Mouse (Mus musculus) left cerebral cortex, adult 18-20 months (tissue): ENCODE measurements around the gene Rbfox3. TPM values are rescaled to one million over a fixed set of nuclear protein-coding genes. Genes with fewer than 3 reads are reported as not detected.

Experiments
- DNase-seq, 2 experiments: peaks; one replicate each; pipeline ENCODE4 v3.0.0; 2021 to 2022; ENCODE audit warnings: low spot score in 2 of 2, mixed read lengths in 1 of 2
- long read RNA-seq, 2 experiments: library from polyadenylated mRNA; stranded (forward); transcript quantifications; one replicate each; pipeline ENCODE4 v2.0.0; 2021
- total RNA-seq, 2 experiments: library from RNA; stranded (reverse); gene quantifications; 2 replicates each; pipeline ENCODE4 v1.2.3; 2021

Gene Rbfox3
- total RNA-seq, result 100 to 1,000 TPM; 301 to 331 TPM
- long read RNA-seq, experiment 1, transcript Rbfox3-206 (15 exons, 2,150 nt), result minor isoform, 6 of 528 reads
- long read RNA-seq, experiment 1, transcript Rbfox3-204 (15 exons, 1,542 nt), result major isoform, 183 of 528 reads
- long read RNA-seq, experiment 1, transcript Rbfox3-205 (14 exons, 3,084 nt), result minor isoform, 5 of 528 reads
- long read RNA-seq, experiment 1, partial matches to known transcripts, result 82 of 528 reads
- long read RNA-seq, experiment 1, other reads (novel, unspliced or antisense), result 249 of 528 reads
- long read RNA-seq, experiment 2, transcript Rbfox3-204 (15 exons, 1,542 nt), result major isoform, 111 of 295 reads
- long read RNA-seq, experiment 2, partial matches to known transcripts, result 54 of 295 reads
- long read RNA-seq, experiment 2, other reads (novel, unspliced or antisense), result 124 of 295 reads

DNA sequence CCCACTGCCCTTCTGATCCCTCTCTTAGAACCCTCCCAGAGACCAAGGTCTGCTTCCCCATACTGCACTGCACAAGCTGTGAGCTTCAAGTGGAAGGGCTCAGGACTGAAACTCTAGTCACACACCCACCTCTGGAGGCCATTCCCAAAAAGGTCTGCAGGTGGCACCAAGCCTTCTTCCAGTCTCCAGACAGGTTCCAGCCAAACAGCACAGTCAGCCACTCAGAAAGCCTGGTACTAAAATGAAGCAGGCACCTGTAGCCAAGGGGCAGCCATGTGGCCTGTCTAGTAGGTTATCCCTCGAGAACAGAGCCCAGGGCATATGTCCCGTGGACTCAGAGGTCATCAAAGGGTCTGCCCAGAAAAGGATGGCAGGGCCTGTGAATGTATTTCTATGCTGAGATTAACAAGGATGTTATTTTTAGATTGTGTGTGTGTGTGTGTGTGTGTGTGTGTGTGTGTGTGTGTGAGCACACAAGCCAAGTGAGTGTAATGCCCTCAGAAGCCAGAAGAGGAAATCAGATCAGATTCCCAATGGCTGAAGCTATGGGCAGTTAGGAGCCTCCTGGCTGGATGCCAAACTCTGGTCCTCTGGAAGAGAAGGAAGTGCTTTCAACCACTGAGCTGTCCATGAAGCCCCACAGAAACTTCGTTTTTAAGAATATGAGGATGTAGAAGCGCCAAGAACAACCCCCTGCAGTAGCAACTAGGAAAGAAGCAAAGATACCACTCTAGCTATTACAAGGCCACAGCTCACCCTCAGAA, at the start of gene Rbfox3:
Gene Rbfox3, minus strand, starts transcription at position 291 of the 764 bp plus-strand sequence.
- DNase-seq, result peak in 1 of 2 experiments; percentile 52

DNA sequence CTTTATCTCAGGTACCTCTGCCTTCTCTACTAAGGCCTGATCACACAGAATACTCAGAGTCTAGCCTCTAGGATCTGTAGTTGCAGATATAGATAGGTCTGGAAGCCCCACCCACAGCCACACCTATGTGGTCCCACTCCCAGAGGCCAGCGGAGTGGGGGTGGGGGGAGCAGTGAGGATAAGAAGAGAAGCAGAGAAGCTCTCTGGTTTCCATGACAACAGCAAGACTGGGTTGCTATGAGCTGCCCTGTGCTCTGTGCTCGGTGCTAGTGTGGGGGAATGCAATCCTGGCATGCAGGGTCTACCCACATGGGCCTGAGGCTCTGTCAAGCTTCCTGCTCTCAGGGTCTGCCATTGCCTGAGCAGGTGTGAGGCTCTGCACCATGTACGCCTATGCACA, 49.3 kb upstream of the Rbfox3 start:
- DNase-seq, result peak; percentile 21 to 44

DNA sequence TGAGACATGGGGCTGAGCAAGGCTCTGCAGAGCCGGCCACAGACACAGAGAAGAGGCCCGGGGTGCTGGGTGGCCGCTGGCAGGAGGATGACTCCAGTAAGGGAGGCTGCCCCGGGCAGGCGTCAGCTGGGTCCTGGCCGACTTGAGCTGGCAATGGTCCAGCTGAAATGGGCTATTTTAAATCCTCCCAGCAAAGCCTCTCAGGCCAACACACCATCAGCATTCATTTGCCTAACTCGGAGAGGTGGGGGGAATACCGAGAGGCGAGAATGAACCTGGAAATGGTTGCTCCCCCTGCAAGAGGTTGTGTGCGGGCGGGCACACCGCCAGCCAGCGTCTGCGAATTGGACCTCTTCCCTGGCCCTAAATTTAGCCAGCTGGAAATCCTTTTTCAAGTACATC, 45.7 kb upstream of the Rbfox3 start:
- DNase-seq, result peak; percentile 48 to 61

DNA sequence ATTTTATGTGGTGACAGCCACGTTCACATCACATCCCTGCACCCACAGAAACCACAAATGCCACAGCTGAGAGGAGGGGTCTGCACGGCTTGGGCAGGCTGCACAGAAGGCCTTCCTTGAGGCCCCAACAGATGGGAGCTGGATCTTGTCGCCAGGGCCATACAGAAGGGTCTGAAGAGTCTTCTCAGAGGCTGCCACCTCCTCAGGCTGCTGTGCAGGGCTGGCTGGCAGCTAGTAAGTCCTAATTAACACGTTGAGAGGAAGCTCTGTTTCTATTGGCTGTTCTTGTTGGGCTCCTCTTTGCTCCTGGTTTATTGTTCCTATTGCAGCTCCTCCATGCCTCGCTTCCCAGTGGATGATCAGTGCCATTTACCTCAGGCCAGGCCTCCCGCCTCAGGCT, 43.6 kb upstream of the Rbfox3 start:
- DNase-seq, result no peak

DNA sequence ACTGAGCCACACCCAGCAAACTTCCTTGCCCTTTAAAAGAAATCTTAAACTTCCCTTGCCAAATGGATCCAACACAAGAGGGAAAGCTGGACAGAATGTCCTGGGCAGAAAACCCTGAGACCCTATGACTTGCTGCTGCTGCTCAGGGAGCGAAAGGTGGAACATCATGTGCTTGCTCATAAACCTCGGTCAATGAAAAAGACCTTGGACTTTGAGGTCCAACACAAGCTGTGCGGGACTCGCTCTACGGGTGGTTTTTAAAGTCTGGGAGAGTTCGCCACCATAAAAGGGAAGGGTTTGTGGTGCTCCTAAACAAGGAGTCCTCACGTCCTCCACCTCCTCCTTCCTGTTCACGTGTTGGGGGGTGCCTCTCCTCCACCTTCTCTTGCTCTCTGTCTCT, 34.5 kb upstream of the Rbfox3 start:
- no peak for DNase-seq

DNA sequence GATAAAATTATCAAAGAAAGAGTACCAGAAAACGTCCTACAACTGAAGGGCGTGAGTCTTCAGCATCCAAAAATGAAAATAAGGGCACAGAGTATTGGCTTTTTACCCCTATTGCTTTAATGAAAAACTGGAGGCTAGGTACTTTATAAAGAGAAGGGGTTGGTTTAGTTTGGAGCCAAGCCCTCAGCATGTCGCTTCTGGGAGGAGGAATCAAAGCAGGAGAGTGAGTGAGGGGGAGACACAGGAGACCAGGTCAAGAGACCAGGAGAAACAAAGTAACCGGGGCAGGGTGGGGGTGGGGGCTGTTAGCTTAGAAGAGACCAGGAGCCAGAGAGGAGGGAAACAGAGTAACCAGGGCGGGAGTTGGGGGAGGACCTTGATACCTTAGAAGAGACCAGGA, 29.9 kb upstream of the Rbfox3 start:
- no peak for DNase-seq

DNA sequence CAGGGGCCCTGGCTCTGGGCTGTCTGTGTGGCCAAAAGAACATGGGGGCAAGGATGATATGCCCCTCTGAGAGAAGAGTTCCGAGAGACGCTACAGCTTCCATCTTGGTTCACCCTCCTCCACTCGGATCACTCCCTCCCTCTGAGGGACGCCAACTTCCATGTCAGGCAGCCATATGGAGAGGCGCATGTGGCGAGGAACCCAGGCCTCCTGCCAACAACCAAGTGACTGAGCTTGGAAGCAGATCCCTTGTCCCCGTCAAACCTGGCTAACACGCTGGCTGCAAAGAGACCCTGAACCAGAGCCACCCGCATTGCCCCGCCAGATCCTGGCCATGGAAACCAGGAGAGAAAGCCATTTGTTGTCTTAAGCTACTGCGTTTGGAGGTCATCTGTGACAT, 29.1 kb upstream of the Rbfox3 start:
- DNase-seq, result peak; percentile 72 to 83

DNA sequence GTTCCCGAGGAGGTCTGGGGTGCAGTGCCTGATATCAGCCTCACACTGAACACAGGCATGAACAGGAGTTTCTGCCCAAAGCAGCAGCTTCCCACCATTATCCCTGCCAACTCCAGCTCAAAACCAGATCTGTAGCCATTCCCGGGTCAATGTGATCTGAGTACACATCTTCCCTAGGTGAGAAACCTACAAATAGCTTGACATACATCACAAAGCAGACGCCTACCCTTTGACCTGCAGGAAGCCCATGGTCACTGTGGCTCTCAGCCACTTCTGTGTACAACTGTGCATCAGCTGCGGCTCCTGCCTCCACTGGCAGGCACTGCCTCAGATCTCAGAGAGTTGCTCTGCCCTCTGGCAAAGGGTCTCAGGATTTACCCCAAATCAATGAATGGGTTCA, 28.3 kb upstream of the Rbfox3 start:
- DNase-seq, result no peak

DNA sequence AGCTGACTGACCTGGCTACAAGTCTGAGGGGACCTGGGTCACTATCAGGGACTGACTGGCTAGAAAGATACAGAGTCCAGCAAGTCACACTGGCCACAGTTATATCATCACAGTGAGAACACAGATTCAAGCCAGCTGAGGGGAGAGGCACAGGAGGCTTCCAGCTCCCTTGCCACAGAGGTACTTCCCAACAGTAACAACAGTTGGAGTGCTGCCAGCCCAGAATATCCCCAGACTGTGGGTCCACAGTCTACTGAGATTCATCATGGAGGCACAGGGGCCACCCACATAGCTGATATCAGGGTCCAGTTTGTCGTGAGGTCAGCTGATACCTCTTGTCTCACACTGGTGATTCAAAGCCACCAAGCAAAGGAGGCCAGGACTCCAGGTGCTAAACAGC, 23.5 kb upstream of the Rbfox3 start:
- DNase-seq, result no peak

DNA sequence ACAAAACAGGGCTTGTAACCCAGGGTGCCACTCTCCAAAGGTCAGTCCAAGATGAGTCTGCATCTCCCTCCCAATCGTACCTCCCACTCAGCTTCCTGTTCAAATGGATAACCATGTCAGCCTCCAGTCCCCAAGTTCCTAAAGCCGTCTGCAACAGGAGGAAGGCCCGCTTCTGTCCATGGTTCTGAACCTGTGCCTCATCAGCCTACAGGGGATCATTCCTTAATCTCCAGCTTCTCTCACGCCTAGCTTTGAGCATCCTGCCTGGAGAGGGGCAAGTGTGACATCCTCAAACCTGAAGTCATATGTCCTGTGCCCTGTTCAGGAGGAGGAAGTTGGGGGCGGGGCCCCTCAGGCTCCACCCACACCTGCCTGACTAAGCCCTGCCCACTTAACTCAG, 15.7 kb upstream of the Rbfox3 start:
- no peak for DNase-seq

DNA sequence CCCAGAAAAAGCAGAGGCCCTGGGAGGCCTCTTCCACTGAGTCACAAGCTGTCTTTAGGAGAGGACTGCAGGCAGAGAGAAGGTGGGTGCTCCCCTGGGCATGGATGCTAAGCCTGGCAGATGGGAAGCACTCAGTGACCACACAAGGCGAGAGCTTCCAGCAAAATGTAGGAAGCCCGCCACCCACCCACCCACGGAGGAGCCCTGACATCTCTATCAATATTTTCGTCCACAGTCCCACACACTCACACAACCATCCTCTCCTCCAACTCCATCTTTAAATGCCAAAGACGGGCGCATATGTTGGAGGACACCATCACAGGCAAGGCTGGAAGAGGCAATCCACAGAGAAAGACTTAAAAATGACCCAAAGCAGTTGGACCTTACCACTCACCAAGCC, 10.5 kb upstream of the Rbfox3 start:
- peak in 1 of 2 experiments; percentile 31 for DNase-seq

DNA sequence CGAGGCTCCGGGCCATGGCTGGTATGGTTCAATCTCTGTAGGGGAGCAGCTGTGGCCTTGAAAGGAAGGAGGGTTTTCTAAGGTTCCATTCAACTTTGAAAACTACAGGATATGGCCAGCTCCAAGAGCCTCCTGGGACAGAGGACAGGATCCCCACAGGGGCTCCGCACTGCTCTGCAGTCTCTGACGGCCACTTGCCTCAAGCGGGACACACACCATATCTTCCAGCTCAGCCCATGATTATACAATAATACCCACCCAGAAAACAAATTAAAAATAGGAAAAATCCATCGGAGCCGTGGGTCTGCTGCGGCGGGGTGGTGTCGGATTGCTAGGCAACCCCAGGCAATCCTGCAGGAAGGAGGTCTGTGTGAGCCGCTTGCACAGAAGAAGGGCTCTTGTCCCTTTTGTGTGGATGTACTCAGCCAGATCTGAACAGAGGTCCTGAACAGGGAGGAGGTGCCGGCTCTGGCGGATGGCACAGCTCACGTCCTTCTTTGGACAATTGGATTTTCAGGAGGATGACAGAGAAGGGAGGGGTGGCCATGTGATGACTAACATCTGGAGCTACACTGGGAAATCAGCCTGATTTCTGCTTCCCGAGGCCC, 5.1 kb upstream of the Rbfox3 start:
- DNase-seq, result no peak

DNA sequence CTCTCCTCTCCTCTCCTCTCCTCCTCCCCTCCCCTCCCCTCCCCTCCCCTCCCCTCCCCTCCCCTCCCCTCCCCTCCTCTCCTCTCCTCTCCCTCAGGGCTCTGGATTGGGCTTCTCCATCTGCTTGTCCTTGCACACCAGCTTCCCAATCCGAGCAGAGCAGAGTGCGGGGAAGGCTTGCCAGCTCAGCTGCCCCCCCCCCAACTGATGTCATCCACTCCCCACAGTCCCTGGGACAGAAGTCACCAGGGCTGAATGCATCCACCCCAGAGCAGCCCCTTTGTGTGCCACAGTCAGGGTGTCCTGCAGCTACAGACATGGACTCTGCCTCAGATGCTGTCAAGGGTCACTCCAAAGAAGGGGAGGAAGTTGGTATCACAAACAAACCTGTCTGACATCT, 4.5 kb upstream of the Rbfox3 start:
- no peak for DNase-seq

DNA sequence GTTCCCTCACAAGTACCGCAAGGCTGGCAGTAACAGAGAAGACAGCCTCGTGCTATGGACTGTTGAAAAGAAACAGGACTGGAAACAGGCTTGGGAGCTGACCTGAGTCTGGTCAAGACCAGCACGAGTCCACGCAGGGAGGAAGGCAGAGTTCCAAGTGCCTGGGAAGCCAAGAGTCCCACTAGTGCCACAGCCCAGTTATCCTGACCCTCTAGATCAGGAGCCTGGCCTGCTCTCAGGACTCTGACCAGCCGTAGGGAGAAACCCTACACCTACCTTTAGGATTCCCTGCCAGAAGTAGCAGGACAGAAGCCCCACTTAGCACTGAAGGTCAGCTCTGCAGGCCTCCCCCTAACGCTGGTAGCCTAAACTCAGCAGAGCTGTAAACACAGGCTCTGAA, 1.3 kb upstream of the Rbfox3 start:
- no peak for DNase-seq

DNA sequence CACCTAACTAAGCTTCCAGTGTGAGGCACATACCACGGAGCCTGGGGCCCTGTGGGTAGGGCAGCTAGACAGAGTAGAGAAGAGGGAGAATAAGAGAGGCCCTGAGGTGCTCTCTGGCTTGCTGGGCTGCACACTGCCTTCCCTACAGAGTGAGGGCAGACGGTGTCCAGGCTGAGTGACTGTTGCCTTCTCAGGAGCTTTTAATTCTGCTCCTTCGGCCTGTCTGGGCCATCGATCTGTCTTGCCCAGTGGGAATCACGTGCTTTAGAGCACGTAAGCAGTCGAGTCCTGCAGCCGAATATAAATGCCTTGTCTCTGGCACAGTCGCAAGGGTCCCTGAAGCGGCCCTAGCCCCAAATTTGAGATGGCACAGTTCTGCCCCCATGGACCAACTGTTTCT, 641 bp downstream of the Rbfox3 start:
- DNase-seq, result no peak

DNA sequence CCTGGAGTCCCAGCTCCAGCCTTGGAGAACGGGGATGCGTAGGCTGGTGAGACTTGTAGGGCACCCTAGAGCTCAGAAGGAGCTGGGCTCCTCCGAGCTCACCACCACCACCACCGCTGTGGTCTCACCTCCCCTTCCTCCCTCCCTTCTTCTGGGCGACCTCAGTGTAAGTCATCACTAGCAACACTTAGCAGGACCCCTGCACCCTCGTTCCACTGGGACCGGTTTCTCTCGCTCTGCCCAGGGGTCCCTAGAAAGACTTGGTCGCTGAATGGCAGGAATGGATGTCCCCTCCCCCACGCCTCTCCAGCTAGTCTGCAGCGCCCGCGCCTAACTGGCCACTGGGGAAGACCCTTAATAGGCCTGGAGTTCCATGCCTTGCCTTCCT, 1.6 kb downstream of the Rbfox3 start:
- DNase-seq, result no peak

DNA sequence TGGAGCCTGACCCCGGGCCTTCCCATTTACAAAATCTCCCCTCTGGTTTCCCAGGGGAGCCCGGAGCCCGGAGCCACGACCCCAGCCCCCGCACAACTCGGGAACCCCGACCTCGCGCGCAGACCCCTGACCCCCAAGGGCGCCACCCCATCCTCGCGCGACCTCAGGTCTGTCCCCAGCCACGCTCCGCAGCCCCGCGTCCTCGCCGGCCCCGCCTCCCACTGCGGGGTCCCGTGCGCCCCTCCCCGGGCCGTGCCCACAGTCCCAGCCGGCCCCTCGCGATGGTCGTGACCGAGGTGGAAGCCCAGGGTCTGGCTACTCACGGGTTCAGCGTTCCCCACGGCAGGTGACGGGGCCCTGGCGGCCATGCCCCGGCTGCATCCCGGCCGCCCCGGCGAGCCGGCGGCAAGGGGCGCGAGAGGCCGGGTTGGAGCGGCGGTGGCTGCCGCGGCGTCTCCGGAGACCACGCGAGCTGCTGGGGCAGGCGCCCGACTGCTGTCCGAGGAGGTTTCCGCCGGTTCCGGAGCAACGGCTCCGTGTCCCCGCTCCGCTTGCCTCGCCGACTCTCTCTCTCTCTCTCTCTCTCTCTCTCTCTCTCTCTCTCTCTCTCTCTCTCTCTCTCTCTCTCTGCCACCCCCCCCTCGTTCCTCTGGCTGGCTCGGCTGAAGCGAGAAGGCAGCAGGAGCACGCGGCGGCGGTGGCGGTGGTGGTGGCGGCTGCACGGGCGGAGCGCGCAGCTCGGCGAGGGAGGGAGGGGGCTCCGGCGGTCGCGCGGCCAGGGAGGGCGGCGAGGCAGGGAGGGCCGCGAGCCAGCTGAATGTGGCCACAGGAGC, 2.2 kb downstream of the Rbfox3 start:
- DNase-seq, result peak in 1 of 2 experiments; percentile 78

DNA sequence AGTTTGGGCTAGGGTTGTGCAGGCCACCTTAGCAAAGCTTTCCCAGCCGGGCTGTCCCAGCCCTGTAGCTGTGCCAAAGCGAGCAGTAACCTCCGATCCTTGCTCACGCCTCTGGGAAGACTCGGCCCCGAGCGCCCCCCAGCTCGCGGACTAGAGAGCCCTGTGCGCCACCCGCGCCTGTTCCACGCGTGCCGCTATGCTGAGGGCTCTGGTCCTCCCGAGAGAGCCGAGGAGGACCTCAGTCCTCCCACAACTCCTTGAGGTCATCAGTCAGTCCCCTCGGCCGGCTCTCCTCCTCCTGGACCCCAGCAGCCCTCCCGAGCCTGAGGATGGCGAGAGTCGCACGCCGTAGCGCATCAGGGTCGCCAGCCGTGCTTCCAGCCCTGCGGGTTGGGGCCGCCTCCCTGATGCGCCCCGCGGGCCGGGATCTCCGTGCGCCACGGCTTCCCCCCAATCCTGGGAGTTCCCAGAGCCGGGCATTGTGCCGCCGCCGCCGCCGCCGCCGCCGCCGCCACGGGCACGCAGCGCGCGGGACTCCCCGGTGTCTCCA, 2.9 kb downstream of the Rbfox3 start:
- DNase-seq, result peak in 1 of 2 experiments; percentile 43

DNA sequence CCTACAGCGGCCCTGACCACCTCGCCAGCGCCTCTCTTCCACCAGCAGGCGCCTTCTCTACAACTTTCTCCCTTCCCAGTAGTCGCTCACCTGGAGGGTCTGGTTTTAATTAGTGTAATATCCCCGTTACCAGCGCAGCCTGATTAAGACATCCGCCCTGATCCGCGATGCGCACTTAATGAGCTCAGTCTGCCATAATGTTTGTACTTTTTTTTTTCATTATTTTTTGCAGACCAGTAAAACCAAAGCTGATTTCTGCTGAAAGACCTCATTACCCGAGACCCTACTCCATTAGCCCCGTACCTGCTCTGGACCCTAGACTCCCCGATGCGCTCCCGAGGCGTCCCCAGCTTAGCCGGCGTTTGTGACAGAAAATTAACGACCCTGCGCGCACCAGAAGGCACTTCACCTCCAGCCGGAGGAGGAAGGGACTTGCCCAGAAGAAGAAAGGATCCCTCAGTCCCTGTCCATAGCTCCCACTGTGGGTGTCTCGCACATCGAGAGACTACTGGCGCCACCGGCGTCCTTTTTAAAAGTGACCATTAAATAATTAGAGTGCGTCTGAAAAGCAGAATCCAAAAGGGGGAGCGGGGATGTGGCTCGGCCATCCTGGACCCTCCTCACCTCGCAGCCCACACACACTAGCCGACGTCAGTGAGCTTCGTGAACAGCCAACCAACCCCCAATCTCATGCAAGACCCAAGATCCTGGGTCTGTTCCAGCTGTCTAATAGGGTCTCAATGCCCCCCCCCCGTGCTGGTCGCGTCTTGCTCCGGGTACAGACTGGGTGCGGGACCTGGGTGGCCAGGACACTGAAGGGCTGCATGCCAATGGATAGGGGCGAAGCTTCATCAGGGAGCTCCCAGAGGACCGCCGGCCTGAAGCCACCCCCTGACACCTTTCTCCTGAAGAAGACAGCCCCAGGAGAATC, 3.7 kb downstream of the Rbfox3 start:
- DNase-seq, result peak in 1 of 2 experiments; percentile 12
